Mouse (Mus musculus): ENCODE measurements around the gene Ccdc9.

DNA sequence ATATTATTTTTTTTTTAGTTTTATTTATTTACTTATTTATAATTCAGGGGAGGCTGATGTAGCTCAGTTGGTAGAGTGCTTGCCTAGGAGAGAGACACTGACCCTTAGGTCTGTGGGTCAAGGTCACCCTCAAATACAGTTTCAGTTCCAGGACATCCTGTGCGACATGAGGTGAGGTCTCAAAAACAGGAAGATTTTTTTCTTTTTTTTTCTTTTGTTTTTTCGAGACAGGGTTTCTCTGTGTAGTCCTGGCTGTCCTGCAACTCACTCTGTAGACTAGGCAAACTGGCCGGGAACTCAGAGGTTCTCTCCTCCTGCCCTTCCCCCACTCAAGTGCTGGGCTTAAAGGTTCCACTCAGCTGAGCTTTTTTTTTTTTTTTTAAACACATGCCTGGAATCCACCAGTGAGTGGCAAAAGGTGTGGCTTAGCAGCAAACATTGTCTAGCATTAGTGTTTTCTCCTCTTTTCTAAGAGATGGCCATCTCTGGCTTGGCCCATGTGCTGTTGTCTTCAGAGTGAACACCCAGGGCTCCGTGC, 28.7 kb upstream of the Ccdc9 start:
- TF ChIP-seq CTCF (IDR thresholded peaks at IDR 0.05; ENCODE audit: insufficient read depth, low read depth, low read length), result no peak
- TF ChIP-seq POLR2A (IDR thresholded peaks at IDR 0.05; ENCODE audit: insufficient read depth, low read depth, low read length), result no peak
